Mouse (Mus musculus) olfactory bulb, adult 2 months (tissue): ENCODE results near the gene Hp1bp3.

ENCODE experiments used
- CTCF ChIP-seq: fragments of 200-500 bp; IDR thresholded peaks from 2 replicates; pipeline ENCODE4 v1.5.1; 2012; ENCODE audit warnings: low read depth, mild to moderate bottlenecking, low read length, moderate library complexity; ENCODE audit not compliant: insufficient read depth
- POLR2A ChIP-seq: fragments of 200-500 bp; IDR thresholded peaks from 2 replicates; pipeline ENCODE4 v1.6.1; 2012; ENCODE audit warnings: mild to moderate bottlenecking, low read depth, low read length, moderate library complexity; ENCODE audit not compliant: insufficient read depth

DNA sequence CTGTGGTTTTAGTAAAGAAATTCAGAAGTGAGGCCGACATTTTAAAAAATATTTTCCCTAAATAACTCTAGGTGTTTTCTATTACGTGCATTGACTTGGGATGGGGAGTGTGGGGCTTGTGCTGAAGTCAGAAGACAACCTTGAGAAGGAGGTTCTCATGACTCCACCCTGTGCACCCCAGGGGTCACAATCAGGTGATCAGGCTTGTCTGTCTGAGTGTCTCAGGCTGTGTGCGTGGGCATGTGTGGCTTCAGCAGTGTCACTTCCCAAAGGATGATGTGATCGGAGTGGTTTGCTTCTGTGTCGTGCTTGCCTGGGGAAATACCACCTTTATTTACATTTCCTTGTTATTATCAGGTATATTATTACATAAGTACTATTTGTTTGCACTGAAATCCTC, 3.2 kb downstream of the Hp1bp3 start:
- no peak for TF ChIP-seq POLR2A
- no peak for TF ChIP-seq CTCF
